Mouse (Mus musculus) forebrain, postnatal 0 days (tissue): Measurements from ENCODE around the gene Eef1e1. TPM values are rescaled to one million over a fixed set of nuclear protein-coding genes. Genes with fewer than 3 reads are reported as not detected.

Experiments used
- ATAC-seq: fragments of 200-750 bp; cut with Nextera tagmentation; 2 replicates; pipeline ENCODE4 v1.8.0; 2017; ENCODE audit warnings: mild to moderate bottlenecking, moderate library complexity
- DNase-seq: peaks from one replicate; pipeline ENCODE4 v3.0.0-alpha.2; 2015
- H3K27ac ChIP-seq: fragments of 300-500 bp; sonication (generic); 2 replicates; pipeline ENCODE4 v1.5.1; 2014; ENCODE audit warnings: low read depth, mild to moderate bottlenecking, antibody characterized with exemption, low read length, moderate library complexity, mixed read lengths
- H3K27me3 ChIP-seq: fragments of 300-500 bp; sonication (generic); 2 replicates; pipeline ENCODE4 v1.6.1; 2014; ENCODE audit warnings: mild to moderate bottlenecking, low read length, mixed read lengths; ENCODE audit not compliant: insufficient read depth
- H3K36me3 ChIP-seq: fragments of 300-500 bp; sonication (generic); 2 replicates; pipeline ENCODE4 v1.6.1; 2014; ENCODE audit warnings: mild to moderate bottlenecking, moderate library complexity; ENCODE audit not compliant: insufficient read depth
- H3K4me1 ChIP-seq: fragments of 300-500 bp; sonication (generic); 2 replicates; pipeline ENCODE4 v1.6.1; 2014; ENCODE audit warnings: antibody characterized with exemption; ENCODE audit not compliant: insufficient read depth
- H3K4me2 ChIP-seq: fragments of 300-500 bp; sonication (generic); 2 replicates; pipeline ENCODE4 v1.6.1; 2014; ENCODE audit warnings: low read depth, mild to moderate bottlenecking, moderate library complexity
- H3K4me3 ChIP-seq: fragments of 300-500 bp; sonication (generic); 2 replicates; pipeline ENCODE4 v1.5.1; 2014; ENCODE audit warnings: low read depth, low read length, mixed read lengths
- H3K9ac ChIP-seq: fragments of 300-500 bp; sonication (generic); 2 replicates; pipeline ENCODE4 v1.6.1; 2014; ENCODE audit warnings: mild to moderate bottlenecking
- H3K9me3 ChIP-seq: fragments of 300-500 bp; sonication (generic); 2 replicates; pipeline ENCODE4 v1.6.1; 2016; ENCODE audit warnings: low read length
- CTCF ChIP-seq: sonication (generic); IDR thresholded peaks from 2 replicates; pipeline ENCODE4 v1.5.1; 2016; ENCODE audit warnings: antibody characterized with exemption, control low read depth, low read depth
- WGBS: fragments of 180-500 bp; shearing (Covaris S2); extraction: QIAGEN DNeasy Blood & Tissue Kit; methylation state at CpG from one replicate; pipeline ENCODE4 v1.1.7; 2014; 5-methylcytosine and 5-hydroxymethylcytosine counted together
- polyA plus RNA-seq: library from polyadenylated mRNA; unstranded; fragments of >200 nt; fragmentation: Nextera tagmentation; extraction: Ambion mirVana; gene quantifications from 2 replicates; pipeline ENCODE4 v1.2.1, GENCODE M21; 2015
- total RNA-seq: library from RNA; depleted of rRNA; stranded (reverse); fragments of >200 nt; gene quantifications from 2 replicates; pipeline ENCODE4 v1.2.3, GENCODE M21; 2014

Eef1e1 gene
- total and polyA plus RNA-seq, 2 experiments from 2014 or later = 46.3 to 106 TPM

DNA sequence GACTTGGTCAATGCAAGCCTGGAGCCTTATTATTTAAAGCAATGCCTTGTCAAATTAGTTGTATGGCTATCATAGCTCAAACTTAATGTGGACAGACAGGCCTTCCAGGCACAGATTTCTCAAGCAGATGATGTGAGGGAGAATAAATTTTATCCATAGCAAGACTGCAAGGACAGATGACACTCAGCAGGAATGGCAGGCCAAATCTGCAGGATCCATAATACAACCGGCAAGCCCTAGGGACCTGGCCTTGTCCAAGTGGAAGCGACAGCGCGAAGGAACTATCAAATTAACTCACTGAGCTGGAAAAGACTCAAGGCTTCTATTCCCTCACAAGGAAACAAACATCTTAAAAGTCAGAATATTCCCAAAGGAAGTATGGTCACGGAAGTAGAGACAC lies 17.9 kb downstream of the Eef1e1 start:
- Histone ChIP-seq H3K9ac (no peak overlapping the region), H3K9me3 (no peaks in the 10 kb centered on the region), H3K36me3 (peaks cover 21% of the 10 kb centered on the region), H3K4me1 (no peaks in the 10 kb centered on the region), H3K4me2 (no peak overlapping the region), H3K4me3 (no peak overlapping the region), H3K27ac (no peak overlapping the region), H3K27me3 (no peaks in the 10 kb centered on the region)
- WGBS = 89% methylated on average over 5 of the region's 5 CpGs
- no peak for TF ChIP-seq CTCF
- DNase-seq (no peak), ATAC-seq (no peak)

DNA sequence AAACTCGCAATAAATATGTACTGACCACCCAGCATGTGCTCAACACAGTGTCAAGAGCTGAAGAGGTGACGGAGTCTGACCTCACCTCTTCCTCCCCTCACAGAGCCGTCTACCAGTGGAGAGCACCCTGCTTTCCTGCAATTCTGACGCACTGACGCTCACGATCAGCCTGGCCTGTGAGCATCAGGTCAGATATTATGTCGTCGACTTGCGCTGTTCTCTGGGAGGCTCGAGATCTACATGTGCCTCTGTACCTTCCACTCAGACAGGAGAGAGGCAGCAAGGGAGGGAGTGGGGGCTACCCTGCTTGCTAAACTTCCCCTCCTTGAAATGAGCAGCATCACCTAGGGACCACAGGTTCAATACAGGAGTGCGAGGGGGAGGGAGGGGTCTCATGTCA lies 20.2 kb downstream of the Eef1e1 start:
- Histone ChIP-seq H3K4me1 (no peaks in the 10 kb centered on the region), H3K9me3 (no peaks in the 10 kb centered on the region), H3K4me3 (no peak overlapping the region), H3K9ac (no peak overlapping the region), H3K27me3 (no peaks in the 10 kb centered on the region), H3K4me2 (no peak overlapping the region), H3K27ac (no peak overlapping the region), H3K36me3 (peaks cover 4% of the 10 kb centered on the region)
- ATAC-seq = no peak
- DNase-seq = no peak
- TF ChIP-seq CTCF = no peak
- 83% methylated on average over 11 of the region's 11 CpGs for WGBS

DNA sequence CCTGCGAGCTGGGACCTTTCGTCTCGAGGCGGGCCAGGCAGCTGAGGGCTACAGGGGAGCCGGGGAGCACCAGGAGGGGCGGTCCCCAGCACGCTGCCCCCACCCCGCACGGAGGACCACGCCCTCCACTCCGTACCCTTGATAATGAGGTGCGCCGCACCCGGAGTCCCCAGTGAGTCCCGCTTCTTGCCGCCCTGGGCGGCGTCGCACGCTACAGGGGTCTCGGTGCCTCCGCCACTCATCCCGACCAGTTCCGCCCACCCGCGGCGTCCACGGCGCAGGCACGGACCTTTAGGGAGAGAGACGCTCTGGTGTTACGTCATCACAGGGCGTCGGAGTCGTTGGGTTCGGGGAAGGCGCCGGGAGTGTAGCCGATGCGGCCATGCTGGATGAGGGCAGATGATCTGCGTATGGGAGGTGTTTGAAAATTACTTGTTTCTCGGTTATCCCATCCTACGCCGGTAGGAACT lies 24.0 kb downstream of the Eef1e1 start, which contains the start of gene Bloc1s5:
TSS of gene Bloc1s5 (minus strand) at position 310 of the 470 bp plus-strand sequence.
- H3K4me3 ChIP-seq = peak within 1 kb of the TSS; percentile 88
- H3K4me2 ChIP-seq = peak within 1 kb of the TSS; percentile 79
- peak within 1 kb of the TSS; percentile 77 for H3K9ac ChIP-seq
- H3K36me3 ChIP-seq = 0 out of 2 replicates have a peak, but pooled peaks cover 5% of the 10 kb centered on the region
- ATAC-seq (peak; percentile 98), DNase-seq (peak; percentile 98)
- TF ChIP-seq CTCF = no peak; the same call in 1 of the 2 replicates
- H3K27me3 ChIP-seq = no peaks in the 10 kb centered on the region
- 1% methylated on average over 44 of the region's 44 CpGs for WGBS
- no peaks in the 10 kb centered on the region for H3K9me3 ChIP-seq
- H3K27ac ChIP-seq = peak within 1 kb of the TSS; percentile 74
- H3K4me1 ChIP-seq = no peaks in the 10 kb centered on the region

DNA sequence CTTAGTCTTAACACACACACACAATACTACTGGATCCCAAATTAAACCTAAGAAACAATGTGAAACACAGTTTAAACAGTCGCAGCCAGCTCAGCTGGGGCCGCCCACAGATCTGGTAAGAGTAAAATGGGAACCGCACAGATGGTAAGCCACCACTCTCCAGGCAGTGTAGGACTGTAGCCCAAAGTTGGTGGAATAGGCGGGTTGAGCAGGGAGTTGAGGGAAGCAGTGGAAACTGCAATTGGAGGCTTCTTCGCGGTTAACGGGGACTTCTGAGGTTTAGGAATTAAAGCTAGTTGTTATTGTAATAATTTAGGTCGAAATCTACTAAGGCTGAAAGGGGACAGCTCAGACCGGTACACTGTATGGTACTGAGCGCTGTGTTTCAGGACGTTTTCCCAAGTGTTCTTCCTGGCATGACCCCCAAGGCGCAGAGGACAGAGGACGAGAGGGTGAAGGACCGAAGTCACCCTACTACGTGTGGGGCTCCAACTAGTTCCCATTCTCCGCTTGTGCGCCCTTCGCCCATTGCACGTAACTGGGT lies 24.5 kb downstream of the Eef1e1 start:
- DNase-seq (peak; percentile 60), ATAC-seq (peak; percentile 64)
- Histone ChIP-seq H3K9me3 (no peaks in the 10 kb centered on the region), H3K27ac (peak overlapping the region; percentile 74), H3K36me3 (0 out of 2 replicates have a peak, but pooled peaks cover 5% of the 10 kb centered on the region), H3K9ac (peak overlapping the region; percentile 77), H3K4me1 (no peaks in the 10 kb centered on the region), H3K4me3 (peak overlapping the region; percentile 88), H3K4me2 (peak overlapping the region; percentile 79), H3K27me3 (no peaks in the 10 kb centered on the region)
- no peak for TF ChIP-seq CTCF
- under 1% methylated on average over 19 of the region's 19 CpGs for WGBS

DNA sequence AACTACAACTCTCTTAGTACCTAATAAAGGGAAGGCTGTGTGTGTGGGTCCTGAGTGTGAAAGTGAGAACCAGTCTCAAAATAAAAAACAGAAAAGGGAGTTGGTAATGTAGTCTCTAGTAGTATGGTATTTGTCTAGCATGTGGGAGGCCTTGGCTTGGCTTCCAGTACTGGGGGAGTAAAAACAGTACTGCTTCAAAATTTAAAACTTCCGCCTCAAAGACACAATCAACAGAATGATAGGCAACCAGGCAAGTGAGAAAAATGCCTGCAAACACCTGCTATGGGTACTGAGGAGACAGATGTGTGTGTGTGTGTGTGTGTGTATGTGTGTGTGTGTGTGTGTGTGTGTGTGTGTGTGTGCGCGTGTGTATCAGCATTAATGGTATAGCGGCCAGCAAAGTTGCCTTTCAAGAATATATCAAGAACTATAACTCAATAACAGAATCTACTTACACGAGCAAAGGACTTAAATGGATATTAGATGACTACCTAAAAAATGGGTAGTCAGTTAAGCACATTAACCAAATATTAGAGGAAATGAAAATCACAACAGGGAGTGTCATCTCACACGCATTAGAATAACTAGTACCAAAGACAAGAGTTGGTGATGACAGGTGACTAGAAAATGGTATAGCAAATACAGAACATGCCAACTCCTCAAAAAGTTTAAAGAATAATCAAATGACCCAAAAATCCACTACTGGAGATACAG lies 25.4 kb downstream of the Eef1e1 start:
- H3K4me3 ChIP-seq = no peak overlapping the region
- no peak overlapping the region for H3K9ac ChIP-seq
- peaks cover 10% of the 10 kb centered on the region; the same call in 1 of the 2 replicates for H3K36me3 ChIP-seq
- TF ChIP-seq CTCF = no peak
- H3K27me3 ChIP-seq = no peaks in the 10 kb centered on the region
- no peaks in the 10 kb centered on the region for H3K4me1 ChIP-seq
- no peak overlapping the region for H3K4me2 ChIP-seq
- no peak overlapping the region for H3K27ac ChIP-seq
- ATAC-seq = no peak
- H3K9me3 ChIP-seq = no peaks in the 10 kb centered on the region
- DNase-seq = no peak
- WGBS = 92% methylated on average over 6 of the region's 6 CpGs

DNA sequence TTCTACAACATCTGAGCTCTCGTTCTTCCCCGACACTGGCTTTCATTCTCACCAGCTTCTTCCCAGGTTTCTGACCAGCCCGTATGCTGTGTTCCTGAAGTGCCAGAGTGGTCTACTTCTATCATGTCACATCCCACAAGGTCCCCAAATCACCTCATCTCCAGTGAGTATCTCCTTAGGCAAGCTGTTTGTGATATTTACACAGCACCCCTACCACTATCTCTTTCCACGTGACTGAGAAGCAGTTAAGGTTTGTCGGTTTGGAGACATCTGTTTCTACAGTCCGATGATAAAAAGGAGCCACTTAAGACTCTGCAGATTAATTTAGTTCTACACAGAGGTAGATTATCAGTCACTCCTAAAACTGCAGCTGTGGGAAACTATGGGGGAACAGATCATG lies 26.3 kb downstream of the Eef1e1 start:
- WGBS = 93% methylated on average over 6 of the region's 6 CpGs
- Histone ChIP-seq H3K4me2 (no peak overlapping the region), H3K9ac (no peak overlapping the region), H3K27ac (no peak overlapping the region), H3K9me3 (no peaks in the 10 kb centered on the region), H3K36me3 (peaks cover 10% of the 10 kb centered on the region; the same call in 1 of the 2 replicates), H3K4me1 (no peaks in the 10 kb centered on the region), H3K4me3 (no peak overlapping the region), H3K27me3 (no peaks in the 10 kb centered on the region)
- DNase-seq (no peak), ATAC-seq (no peak)
- TF ChIP-seq CTCF = no peak

DNA sequence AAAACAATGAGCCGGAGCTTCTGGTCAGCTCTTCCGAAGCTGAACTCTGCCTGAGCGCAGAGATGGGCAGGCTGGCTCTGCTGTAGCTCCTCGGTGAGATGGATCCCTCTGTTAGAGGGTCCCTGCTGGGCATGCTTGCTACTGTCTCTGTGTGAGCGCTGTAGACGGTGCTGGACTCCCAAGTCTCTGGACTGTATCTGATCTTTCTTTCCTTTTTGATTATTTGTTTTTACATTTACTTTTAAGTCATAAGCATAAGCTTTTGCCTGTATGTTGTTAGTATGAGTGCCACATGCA lies 32.7 kb downstream of the Eef1e1 start:
- DNase-seq (no peak), ATAC-seq (peak; percentile 10; the same call in 1 of the 2 replicates)
- no peaks in the 10 kb centered on the region for H3K27me3 ChIP-seq
- peaks cover 12% of the 10 kb centered on the region; the same call in 1 of the 2 replicates for H3K36me3 ChIP-seq
- 18% methylated on average over 6 of the region's 6 CpGs for WGBS
- TF ChIP-seq CTCF = no peak
- no peak overlapping the region for H3K4me2 ChIP-seq
- H3K9ac ChIP-seq = no peak overlapping the region
- no peak overlapping the region for H3K27ac ChIP-seq
- no peak overlapping the region for H3K4me3 ChIP-seq
- no peaks in the 10 kb centered on the region for H3K4me1 ChIP-seq
- no peaks in the 10 kb centered on the region for H3K9me3 ChIP-seq
